Mouse (Mus musculus) cerebellum, adult 2 months (tissue): Measurements from ENCODE around the gene Slc13a3.

Experiments
- CTCF ChIP-seq: fragments of 200-500 bp; IDR thresholded peaks from 2 replicates; pipeline ENCODE4 v1.5.1; 2011; ENCODE audit warnings: low read depth, mild to moderate bottlenecking, control low read depth, low read length, moderate library complexity, borderline replicate concordance; ENCODE audit not compliant: insufficient read depth
- POLR2A ChIP-seq: fragments of 200-500 bp; IDR thresholded peaks from 2 replicates; pipeline ENCODE4 v1.6.1; 2011; ENCODE audit warnings: low read length, control low read depth, borderline replicate concordance; ENCODE audit not compliant: insufficient read depth

DNA sequence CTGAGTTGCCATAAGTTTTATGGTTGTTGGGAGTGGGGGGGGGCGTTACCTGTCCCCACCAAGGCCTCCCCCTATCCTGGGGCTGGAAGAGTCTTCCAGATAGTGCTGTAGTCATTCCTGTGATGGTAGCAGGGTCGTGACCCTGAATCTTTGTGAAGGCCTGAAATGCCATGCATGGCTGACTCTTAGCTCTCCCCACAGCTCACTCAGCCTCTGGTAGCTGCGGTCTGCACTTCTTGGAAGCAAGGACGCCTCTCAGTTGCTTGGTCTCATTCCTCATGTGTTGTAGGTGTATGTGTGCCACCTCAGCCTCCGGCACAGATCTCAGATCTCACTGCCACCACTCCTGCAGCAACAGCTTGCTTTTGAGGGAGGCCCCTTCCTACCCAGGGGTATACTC lies 2.8 kb upstream of the Slc13a3 start:
- TF ChIP-seq POLR2A = no peak
- TF ChIP-seq CTCF = no peak
